Mouse (Mus musculus) left cerebral cortex, adult 2 months (tissue): ENCODE measurements at regions not wholly inside any gene's neighbourhood (a gene's known extent, or its start where the extent isn't known, plus 50 kb on each side); places are given as distances from the start of the nearest gene placed in this dataset.

Source experiments
- DNase-seq, 2 experiments: peaks; one replicate each; pipeline ENCODE4 v3.0.0; 2021 to 2022; ENCODE audit warnings: low spot score in 2 of 2, mixed read lengths in 1 of 2; ENCODE audit errors: extremely low spot score in 1 of 2
- H3K27ac ChIP-seq: fragments of 200-600 bp; 2 replicates; pipeline ENCODE4 v1.8.1; 2022
- H3K4me3 ChIP-seq: fragments of 200-600 bp; 2 replicates; pipeline ENCODE4 v1.8.1; 2022
- CTCF ChIP-seq: fragments of 200-600 bp; IDR thresholded peaks from 2 replicates; pipeline ENCODE4 v1.8.1; 2022; ENCODE audit warnings: antibody characterized with exemption, mild to moderate bottlenecking, moderate library complexity
- intact Hi-C: fragments of 180-260 bp; cut with DNase I; formaldehyde crosslinking; loops from one replicate; pipeline ENCODE4 v1.15.1; 2025

- no peak overlapping the region for H3K4me3 ChIP-seq
- DNase-seq = no peak
- no peak for TF ChIP-seq CTCF
- no peak overlapping the region for H3K27ac ChIP-seq
- intact Hi-C loops = no loop called here
Observed at GRCm38 (mm10) chrX:82741478-82741877, 207.2 kb upstream of the Dmd start.

- Histone ChIP-seq H3K4me3 (no peak overlapping the region), H3K27ac (no peak overlapping the region)
- no peak for TF ChIP-seq CTCF
- no peak for DNase-seq
- intact Hi-C loops = no loop called here
Observed at GRCm38 (mm10) chrX:82764204-82764603, 184.5 kb upstream of the Dmd start.

GRCm38 (mm10) chrX:82809171-82809570 lies 139.5 kb upstream of the Dmd start:
- TF ChIP-seq CTCF = no peak
- Histone ChIP-seq H3K4me3 (no peak overlapping the region), H3K27ac (no peak overlapping the region)
- DNase-seq = no peak
- intact Hi-C loops = no loop called here

DNA sequence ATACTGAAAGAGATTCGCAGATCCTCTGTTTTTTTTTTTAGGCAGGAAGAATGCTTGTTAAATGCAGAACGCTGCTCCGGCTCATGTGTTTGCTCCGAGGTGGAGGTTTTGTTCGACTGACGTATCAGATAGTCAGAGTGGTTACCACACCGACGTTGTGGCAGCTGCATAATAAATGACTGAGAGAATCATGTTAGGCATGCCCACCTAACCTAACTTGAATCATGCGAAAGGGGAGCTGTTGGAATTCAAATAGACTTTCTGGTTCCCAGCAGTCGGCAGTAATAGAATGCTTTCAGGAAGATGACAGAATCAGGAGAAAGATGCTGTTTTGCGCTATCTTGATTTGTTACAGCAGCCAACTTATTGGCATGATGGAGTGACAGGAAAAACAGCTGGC lies 134.1 kb upstream of the Dmd start:
- DNase-seq = peak in 1 of 2 experiments; percentile 10
- Histone ChIP-seq H3K4me3 (peak overlapping the region; percentile 46), H3K27ac (peak overlapping the region; percentile 69)
- no peak for TF ChIP-seq CTCF
- intact Hi-C loops = loop anchor here (5.0 kb wide), 1 partner anchor 928 kb away; no protein-coding TSS in a partner anchor

GRCm38 (mm10) chrX:82817045-82817444 lies 131.6 kb upstream of the Dmd start:
- Histone ChIP-seq H3K4me3 (peak overlapping the region; percentile 46), H3K27ac (peak overlapping the region; percentile 28; the same call in 1 of the 2 replicates)
- intact Hi-C loops = loop anchor here (2.0 to 5.0 kb wide), 2 partner anchors 925 to 970 kb away; no protein-coding TSS in a partner anchor
- peak; percentile 43 for TF ChIP-seq CTCF
- DNase-seq = peak in 1 of 2 experiments; percentile 20

DNA sequence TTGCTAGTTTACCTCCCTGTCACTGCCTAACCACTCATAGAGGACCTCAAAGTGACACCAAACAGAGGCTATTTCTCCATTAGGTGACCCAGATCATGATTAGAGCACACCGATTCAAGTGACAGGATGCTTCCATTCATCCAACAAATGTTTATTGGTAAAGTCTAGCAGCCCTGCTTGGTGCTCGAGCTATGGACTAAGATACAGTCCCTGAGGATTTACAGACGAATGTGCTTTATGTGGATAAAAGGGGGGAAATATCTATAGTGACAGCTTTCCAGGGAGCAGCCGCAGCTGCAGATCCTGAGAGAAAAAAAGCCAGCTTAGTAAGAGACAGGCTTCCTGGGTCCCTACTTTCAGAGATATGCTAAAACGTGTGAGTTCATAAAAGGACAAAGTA lies 125.1 kb upstream of the Dmd start:
- Histone ChIP-seq H3K27ac (no peak overlapping the region), H3K4me3 (no peak overlapping the region)
- no peak for DNase-seq
- no peak for TF ChIP-seq CTCF
- intact Hi-C loops = no loop called here

DNA sequence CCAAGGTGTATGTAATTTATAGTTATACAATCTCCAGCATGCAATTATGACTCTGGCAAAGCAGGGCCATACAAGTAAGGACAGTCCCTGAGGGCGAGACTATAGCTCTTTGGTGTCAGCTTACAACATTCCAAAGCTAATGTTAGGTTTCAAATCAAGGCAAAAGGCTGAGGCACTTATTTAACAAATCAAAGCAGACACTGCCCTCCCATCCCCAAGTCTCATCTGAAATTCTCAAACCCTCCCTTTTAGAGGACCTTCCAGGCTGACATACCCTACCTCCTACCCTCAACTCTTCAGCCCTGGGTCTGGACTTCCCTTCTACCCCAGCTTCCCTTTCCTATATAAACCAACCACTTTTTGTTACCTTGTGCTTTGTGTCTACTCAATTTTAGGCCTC lies 82.6 kb upstream of the Dmd start:
- intact Hi-C loops = no loop called here
- no peak for TF ChIP-seq CTCF
- Histone ChIP-seq H3K4me3 (no peak overlapping the region), H3K27ac (no peak overlapping the region)
- DNase-seq = no peak
